Mouse (Mus musculus): ENCODE measurements around the gene Cfap65. TPM values are rescaled to one million over a fixed set of nuclear protein-coding genes. Genes with fewer than 3 reads are reported as not detected.

Cfap65 gene
- polyA plus RNA-seq, 1 experiment from 2014 or later = 1.1 TPM

DNA sequence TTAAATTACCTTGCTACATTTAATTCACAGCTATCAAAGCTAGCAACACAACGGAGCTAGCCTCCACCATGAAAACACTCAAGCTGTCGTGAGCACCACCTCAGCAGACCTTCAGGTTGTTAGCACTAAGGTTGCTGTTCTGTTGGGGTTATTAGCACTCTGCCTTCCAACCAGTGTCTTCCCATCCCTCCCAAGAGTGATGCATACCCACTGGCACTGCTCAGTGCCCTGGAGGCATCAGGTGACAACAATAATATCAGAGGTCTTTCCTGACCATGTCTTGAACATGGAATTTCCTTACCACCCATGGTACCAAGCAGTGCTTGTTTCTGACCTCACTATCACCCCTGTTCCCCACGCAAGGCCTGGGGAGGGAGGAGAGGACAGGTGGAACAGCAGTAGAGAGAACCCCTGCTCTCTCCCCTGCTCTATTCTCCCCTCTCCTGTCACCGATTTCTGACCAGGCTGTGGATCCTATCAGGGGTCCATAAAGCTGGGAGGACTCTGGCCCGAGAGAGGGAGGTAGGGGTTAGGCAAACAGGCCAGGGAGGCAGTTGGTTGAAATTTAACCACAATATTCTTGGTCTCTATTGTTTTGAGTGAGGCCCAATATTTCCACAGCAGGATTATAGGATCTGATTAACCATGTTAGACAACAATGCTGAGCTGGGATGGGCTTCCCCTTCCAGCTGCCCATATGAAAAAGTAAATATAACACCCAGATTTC, 26.9 kb upstream of the Cfap65 start:
- Histone ChIP-seq H3K4me2 (ENCODE audit: low read length) (no peak overlapping the region), H3K27ac (ENCODE audit: low read depth, low read length) (no peak overlapping the region), H3K9ac (ENCODE audit: low read depth, low read length) (no peak overlapping the region), H3K9me3 (ENCODE audit: control insufficient read depth, low read length) (no peaks in the 10 kb centered on the region), H3K27me3 (replicated peaks; ENCODE audit: control insufficient read depth, insufficient read depth, low read length) (0 out of 2 replicates have a peak, but pooled peaks cover 3% of the 10 kb centered on the region), H3K4me1 (ENCODE audit: control insufficient read depth, insufficient read depth, low read depth, low read length) (peaks cover 5% of the 10 kb centered on the region), H3K36me3 (ENCODE audit: control insufficient read depth, insufficient read depth, low read length) (no peaks in the 10 kb centered on the region), H3K4me3 (ENCODE audit: low read length) (no peak overlapping the region)
- ATAC-seq = no peak
- 73% methylated on average over 5 of the region's 5 CpGs for WGBS

DNA sequence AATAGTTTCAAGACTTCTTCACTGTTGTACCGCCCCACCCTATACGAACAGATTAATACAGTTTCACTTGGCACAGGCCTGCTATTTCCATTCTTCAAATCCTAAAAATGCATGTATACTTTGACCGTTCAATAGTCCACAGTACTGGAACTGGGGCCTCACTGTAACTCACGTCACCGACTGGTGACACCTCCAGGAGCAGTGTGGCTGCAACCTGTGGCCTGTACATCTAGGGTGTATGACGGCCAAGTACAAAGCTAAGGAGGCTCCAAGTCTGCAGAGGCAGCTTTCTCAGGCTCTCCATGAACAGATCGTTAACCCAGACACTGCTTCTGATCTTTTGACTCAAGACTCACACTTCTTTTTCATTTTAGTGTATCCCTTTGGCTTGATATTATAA, 26.3 kb upstream of the Cfap65 start:
- Histone ChIP-seq H3K36me3 (ENCODE audit: control insufficient read depth, insufficient read depth, low read length) (no peaks in the 10 kb centered on the region), H3K27me3 (replicated peaks; ENCODE audit: control insufficient read depth, insufficient read depth, low read length) (peaks cover 8% of the 10 kb centered on the region), H3K9me3 (ENCODE audit: control insufficient read depth, low read length) (no peaks in the 10 kb centered on the region), H3K4me3 (ENCODE audit: low read length) (no peak overlapping the region), H3K9ac (ENCODE audit: low read depth, low read length) (no peak overlapping the region), H3K4me2 (ENCODE audit: low read length) (no peak overlapping the region), H3K4me1 (ENCODE audit: control insufficient read depth, insufficient read depth, low read depth, low read length) (peaks cover 5% of the 10 kb centered on the region), H3K27ac (ENCODE audit: low read depth, low read length) (no peak overlapping the region)
- 95% methylated on average over 7 of the region's 7 CpGs for WGBS
- ATAC-seq = no peak

- H3K27ac ChIP-seq (ENCODE audit: low read depth, low read length) = no peak overlapping the region
- H3K36me3 ChIP-seq (ENCODE audit: control insufficient read depth, insufficient read depth, low read length) = no peaks in the 10 kb centered on the region
- no peak overlapping the region for H3K4me2 ChIP-seq (ENCODE audit: low read length)
- ATAC-seq = no peak
- H3K4me1 ChIP-seq (ENCODE audit: control insufficient read depth, insufficient read depth, low read depth, low read length) = peaks cover 5% of the 10 kb centered on the region
- peaks cover 14% of the 10 kb centered on the region for H3K27me3 ChIP-seq (replicated peaks; ENCODE audit: control insufficient read depth, insufficient read depth, low read length)
- H3K9ac ChIP-seq (ENCODE audit: low read depth, low read length) = no peak overlapping the region
- H3K9me3 ChIP-seq (ENCODE audit: control insufficient read depth, low read length) = no peaks in the 10 kb centered on the region
- H3K4me3 ChIP-seq (ENCODE audit: low read length) = no peak overlapping the region
- WGBS = 87% methylated on average over 7 of the region's 7 CpGs
Measured at GRCm38 (mm10) chr1:74960059-74960458, 24.7 kb upstream of the Cfap65 start.

DNA sequence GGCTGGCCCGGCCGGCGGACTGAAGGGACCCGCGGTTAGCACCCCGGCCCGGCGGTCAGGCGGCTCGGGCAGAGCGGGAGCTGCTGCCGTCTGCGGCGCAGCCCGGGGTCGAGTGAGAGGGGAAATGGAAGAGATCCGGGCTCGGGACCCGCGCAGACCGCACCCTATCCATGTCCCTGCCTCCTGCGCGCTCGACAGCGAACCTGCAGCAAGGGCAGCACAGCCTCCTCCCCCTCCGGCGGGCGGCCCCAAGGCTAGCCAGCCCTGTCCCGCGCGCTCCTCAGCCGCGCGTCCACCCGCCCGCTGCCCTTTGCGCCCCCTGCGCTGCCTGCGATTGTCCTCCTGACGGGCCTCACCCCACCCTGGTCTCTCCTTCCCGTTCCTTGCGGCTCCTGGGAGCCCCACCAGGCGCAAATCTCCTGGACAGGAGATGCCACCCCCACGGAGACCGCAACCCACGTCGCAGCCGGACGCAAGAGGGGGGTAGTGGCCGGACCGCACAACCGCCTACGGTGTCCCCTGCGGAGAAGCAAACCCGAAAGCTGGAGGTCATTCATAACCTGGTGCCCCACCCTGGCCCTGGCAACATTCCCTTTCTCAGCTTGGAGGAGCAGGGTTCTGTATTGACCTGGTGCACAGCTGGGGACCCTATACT, 16.3 kb upstream of the Cfap65 start, which contains the start of gene Ihh:
Gene Ihh (minus strand): TSS at position 117 of the 655 bp plus-strand sequence.
- H3K36me3 ChIP-seq (ENCODE audit: control insufficient read depth, insufficient read depth, low read length) = no peaks in the 10 kb centered on the region
- H3K27ac ChIP-seq (ENCODE audit: low read depth, low read length) = no peak within 1 kb of the TSS
- peak within 1 kb of the TSS; percentile 48 for H3K9ac ChIP-seq (ENCODE audit: low read depth, low read length)
- no peaks in the 10 kb centered on the region for H3K9me3 ChIP-seq (ENCODE audit: control insufficient read depth, low read length)
- H3K27me3 ChIP-seq (replicated peaks; ENCODE audit: control insufficient read depth, insufficient read depth, low read length) = peaks cover 78% of the 10 kb centered on the region
- no peak for ATAC-seq
- H3K4me2 ChIP-seq (ENCODE audit: low read length) = peak within 1 kb of the TSS; percentile 67
- 3% methylated on average over 46 of the region's 55 CpGs for WGBS
- peaks cover 32% of the 10 kb centered on the region for H3K4me1 ChIP-seq (ENCODE audit: control insufficient read depth, insufficient read depth, low read depth, low read length)
- H3K4me3 ChIP-seq (ENCODE audit: low read length) = peak within 1 kb of the TSS; percentile 42

DNA sequence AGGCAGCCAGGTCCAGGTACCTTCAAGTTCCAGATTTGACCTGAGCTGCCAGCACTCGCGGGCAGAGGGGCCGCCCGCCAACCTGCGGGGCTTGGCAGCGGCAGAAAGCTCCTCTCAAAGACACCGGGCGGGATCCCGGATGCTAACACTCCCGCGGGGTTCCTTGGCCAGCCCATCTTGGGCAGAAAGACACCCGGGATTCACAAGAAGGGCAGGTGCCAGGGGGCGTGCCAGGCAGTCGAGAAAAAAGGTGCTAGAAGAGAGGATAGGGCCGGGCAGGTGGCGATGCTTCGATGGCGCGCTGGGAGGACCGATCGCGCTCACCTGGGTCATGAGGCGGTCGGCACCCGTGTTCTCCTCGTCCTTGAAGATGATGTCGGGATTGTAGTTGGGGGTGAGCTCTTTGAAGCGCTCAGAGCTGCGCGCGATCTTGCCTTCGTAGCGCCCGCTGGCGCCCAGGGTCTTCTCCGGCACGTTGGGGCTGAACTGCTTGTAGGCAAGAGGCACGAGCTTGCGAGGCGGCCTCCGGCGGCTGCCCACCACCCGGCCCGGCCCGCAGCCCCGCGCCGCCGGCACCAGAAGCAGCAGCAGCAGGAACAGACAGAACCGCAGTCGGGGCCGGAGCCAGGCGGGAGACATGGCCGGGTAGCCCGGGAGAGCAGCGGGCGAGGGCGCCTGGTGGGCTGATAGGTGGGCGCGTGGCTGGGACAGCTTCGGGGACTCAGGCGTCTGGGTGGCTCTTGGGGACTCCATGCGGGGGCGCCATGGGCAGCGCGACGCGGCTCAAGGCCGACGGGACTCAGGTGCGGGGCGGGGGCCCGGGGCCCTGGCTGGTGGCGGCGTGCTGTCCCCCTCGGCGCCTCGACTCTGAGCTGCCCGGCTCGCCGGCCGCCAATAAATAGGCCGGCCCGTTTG, 15.4 kb upstream of the Cfap65 start:
- peaks cover 32% of the 10 kb centered on the region for H3K4me1 ChIP-seq (ENCODE audit: control insufficient read depth, insufficient read depth, low read depth, low read length)
- no peak overlapping the region for H3K27ac ChIP-seq (ENCODE audit: low read depth, low read length)
- H3K4me2 ChIP-seq (ENCODE audit: low read length) = peak overlapping the region; percentile 67
- H3K9ac ChIP-seq (ENCODE audit: low read depth, low read length) = peak overlapping the region; percentile 48
- no peaks in the 10 kb centered on the region for H3K9me3 ChIP-seq (ENCODE audit: control insufficient read depth, low read length)
- 3% methylated on average over 54 of the region's 84 CpGs for WGBS
- peaks cover 82% of the 10 kb centered on the region for H3K27me3 ChIP-seq (replicated peaks; ENCODE audit: control insufficient read depth, insufficient read depth, low read length)
- peak overlapping the region; percentile 42 for H3K4me3 ChIP-seq (ENCODE audit: low read length)
- H3K36me3 ChIP-seq (ENCODE audit: control insufficient read depth, insufficient read depth, low read length) = no peaks in the 10 kb centered on the region
- ATAC-seq = no peak

- no peak overlapping the region for H3K9ac ChIP-seq (ENCODE audit: low read depth, low read length)
Measured at GRCm38 (mm10) chr1:74950066-74950465, 14.7 kb upstream of the Cfap65 start.

GRCm38 (mm10) chr1:74949666-74950050, 14.3 kb upstream of the Cfap65 start:
- WGBS = 3% methylated on average over 24 of the region's 24 CpGs
- Histone ChIP-seq H3K4me1 (ENCODE audit: control insufficient read depth, insufficient read depth, low read depth, low read length) (peaks cover 32% of the 10 kb centered on the region), H3K4me3 (ENCODE audit: low read length) (no peak overlapping the region; the same call in 1 of the 2 replicates), H3K4me2 (ENCODE audit: low read length) (peak overlapping the region; percentile 67; the same call in 1 of the 2 replicates), H3K36me3 (ENCODE audit: control insufficient read depth, insufficient read depth, low read length) (no peaks in the 10 kb centered on the region), H3K27ac (ENCODE audit: low read depth, low read length) (no peak overlapping the region), H3K27me3 (replicated peaks; ENCODE audit: control insufficient read depth, insufficient read depth, low read length) (peaks cover 80% of the 10 kb centered on the region), H3K9ac (ENCODE audit: low read depth, low read length) (no peak overlapping the region), H3K9me3 (ENCODE audit: control insufficient read depth, low read length) (no peaks in the 10 kb centered on the region)
- ATAC-seq = no peak

More at GRCm38 (mm10) chr1:74950066-74950465, 14.7 kb upstream of the Cfap65 start:
- WGBS = 2% methylated on average over 16 of the region's 16 CpGs
- Histone ChIP-seq H3K27me3 (replicated peaks; ENCODE audit: control insufficient read depth, insufficient read depth, low read length) (peaks cover 79% of the 10 kb centered on the region), H3K4me3 (ENCODE audit: low read length) (peak overlapping the region; percentile 42), H3K9me3 (ENCODE audit: control insufficient read depth, low read length) (no peaks in the 10 kb centered on the region), H3K36me3 (ENCODE audit: control insufficient read depth, insufficient read depth, low read length) (no peaks in the 10 kb centered on the region), H3K4me1 (ENCODE audit: control insufficient read depth, insufficient read depth, low read depth, low read length) (peaks cover 32% of the 10 kb centered on the region), H3K4me2 (ENCODE audit: low read length) (peak overlapping the region; percentile 67), H3K27ac (ENCODE audit: low read depth, low read length) (no peak overlapping the region)
- ATAC-seq = no peak

DNA sequence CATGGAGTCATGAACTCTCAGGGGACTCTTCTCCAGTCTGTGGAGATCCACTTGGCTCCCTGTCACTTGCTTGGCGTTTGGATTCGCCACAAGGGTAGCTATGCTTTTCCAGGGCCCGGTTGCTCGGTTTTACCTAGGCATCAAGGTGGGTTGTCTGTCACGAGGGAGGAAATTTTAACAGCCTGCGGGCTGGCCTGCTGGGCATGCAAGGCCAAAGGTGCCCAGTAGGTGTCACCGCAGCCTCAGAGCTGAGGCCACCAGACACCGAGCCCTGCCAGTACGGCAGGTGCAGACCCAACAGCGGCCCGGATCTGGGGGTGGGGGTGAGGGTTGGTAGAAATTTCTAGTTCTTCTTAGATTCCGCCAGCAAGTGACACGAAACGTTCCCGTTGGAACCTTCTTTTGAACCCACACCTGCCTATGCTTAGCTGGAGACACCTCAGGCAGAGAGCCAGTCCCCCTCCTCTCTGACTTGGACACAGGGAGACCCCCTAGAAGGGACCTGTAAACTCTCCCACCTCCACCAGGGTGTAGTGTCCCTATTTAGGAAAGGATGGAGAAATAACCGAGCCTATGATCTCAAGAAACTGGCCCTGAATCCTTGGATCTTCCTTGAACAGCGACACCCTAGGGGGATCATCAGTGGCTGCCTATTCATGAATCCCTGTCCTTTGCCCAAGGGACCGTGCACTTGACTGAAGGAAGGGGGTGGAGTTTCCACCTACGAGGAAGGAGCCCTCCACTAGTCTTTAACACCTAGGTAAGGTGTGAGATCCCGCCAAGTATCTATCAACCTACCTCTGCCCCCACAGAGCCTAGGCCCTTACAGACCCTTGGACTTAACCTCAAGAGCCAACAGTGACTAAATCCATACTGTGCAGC, 13.6 kb upstream of the Cfap65 start:
- peak; percentile 74 for ATAC-seq
- no peak overlapping the region for H3K9ac ChIP-seq (ENCODE audit: low read depth, low read length)
- H3K4me2 ChIP-seq (ENCODE audit: low read length) = peak overlapping the region; percentile 67
- peak overlapping the region; percentile 12; the same call in 1 of the 2 replicates for H3K4me3 ChIP-seq (ENCODE audit: low read length)
- WGBS = 3% methylated on average over 20 of the region's 20 CpGs
- H3K27ac ChIP-seq (ENCODE audit: low read depth, low read length) = no peak overlapping the region
- H3K36me3 ChIP-seq (ENCODE audit: control insufficient read depth, insufficient read depth, low read length) = no peaks in the 10 kb centered on the region
- peaks cover 32% of the 10 kb centered on the region for H3K4me1 ChIP-seq (ENCODE audit: control insufficient read depth, insufficient read depth, low read depth, low read length)
- H3K9me3 ChIP-seq (ENCODE audit: control insufficient read depth, low read length) = no peaks in the 10 kb centered on the region
- H3K27me3 ChIP-seq (replicated peaks; ENCODE audit: control insufficient read depth, insufficient read depth, low read length) = peaks cover 83% of the 10 kb centered on the region
